Mouse (Mus musculus) liver, embryonic 14.5 days (tissue): ENCODE results near the gene Dmgdh.

ENCODE experiments used
- CTCF ChIP-seq: IDR thresholded peaks from 2 replicates; pipeline ENCODE4 v1.5.1; 2016; ENCODE audit warnings: antibody characterized with exemption, low read depth, control low read depth
- EP300 ChIP-seq: IDR thresholded peaks from 2 replicates; pipeline ENCODE4 v1.6.1; 2016; ENCODE audit warnings: antibody characterized with exemption, low read depth

GRCm38 (mm10) chr13:93785329-93785728, 111.1 kb downstream of the Dmgdh start:
- TF ChIP-seq CTCF, result peak; percentile 50
- TF ChIP-seq EP300, result no peak
